Mouse (Mus musculus) CH12.LX (cell line): ENCODE measurements around the gene Gm20489. TPM values are rescaled to one million over a fixed set of nuclear protein-coding genes. Genes with fewer than 3 reads are reported as not detected.
A peak's percentile ranks its signal among the peaks of the same experiment; 100 is the strongest.

Experiments
- DNase-seq: peaks from one replicate; pipeline ENCODE4 v3.0.0-alpha.2; 2013; ENCODE audit errors: extremely low read depth
- H3K27ac ChIP-seq: 2 replicates; pipeline ENCODE4 v1.5.1; 2012; ENCODE audit warnings: low read depth, mild to moderate bottlenecking, control low read depth, moderate library complexity; ENCODE audit not compliant: insufficient read depth
- H3K27me3 ChIP-seq: replicated peaks from 2 replicates; pipeline ENCODE3; 2012; ENCODE audit warnings: inconsistent platforms
- H3K36me3 ChIP-seq, 2 experiments: replicated peaks in 1 of 2; 2 replicates each; pipeline versions ENCODE3 to v1.6.1; 2012; ENCODE audit warnings: inconsistent platforms in 1 of 2, low read length in 1 of 2, mild to moderate bottlenecking in 1 of 2, mixed read lengths in 1 of 2, moderate library complexity in 1 of 2; ENCODE audit not compliant: control insufficient read depth in 1 of 2, insufficient read depth in 1 of 2
- H3K4me1 ChIP-seq, 2 experiments: 2 replicates each; pipeline ENCODE4 v1.6.1; 2012; ENCODE audit warnings: inconsistent platforms in 1 of 2, moderate library complexity in 1 of 2; ENCODE audit not compliant: insufficient read depth in 2 of 2, control insufficient read depth in 1 of 2
- H3K4me2 ChIP-seq: 2 replicates; pipeline ENCODE4 v1.6.1; 2012; ENCODE audit warnings: low read depth, mild to moderate bottlenecking, control low read depth; ENCODE audit not compliant: poor library complexity, insufficient read depth, severe bottlenecking
- H3K4me3 ChIP-seq, 3 experiments: fragments of 150-350 bp in 1 of 3; sonication (generic) in 1 of 3; replicated peaks in 1 of 3; 2 replicates each; pipeline versions ENCODE3 to v1.5.1; 2011 to 2012; ENCODE audit warnings: low read depth in 2 of 3, low read length in 2 of 3, mild to moderate bottlenecking in 2 of 3, moderate library complexity in 2 of 3, control low read depth in 1 of 3, improper control_type of control experiment in 1 of 3, inconsistent platforms in 1 of 3, mixed read lengths in 1 of 3; ENCODE audit not compliant: poor library complexity in 1 of 3
- H3K79me2 ChIP-seq: replicated peaks from 2 replicates; pipeline ENCODE4 v1.6.1; 2012; ENCODE audit warnings: mild to moderate bottlenecking, moderate library complexity; ENCODE audit not compliant: control insufficient read depth, poor library complexity, insufficient read depth, severe bottlenecking; ENCODE audit errors: extremely low read depth
- H3K9ac ChIP-seq: 2 replicates; pipeline ENCODE4 v1.6.1; 2012; ENCODE audit warnings: low read depth, mild to moderate bottlenecking, control low read depth, moderate library complexity; ENCODE audit not compliant: insufficient read depth
- H3K9me3 ChIP-seq: replicated peaks from 2 replicates; pipeline ENCODE3; 2012; ENCODE audit warnings: low read length, inconsistent platforms, mixed read lengths
- BHLHE40 ChIP-seq: IDR thresholded peaks from 2 replicates; pipeline ENCODE4 v1.6.1; 2011; ENCODE audit warnings: mild to moderate bottlenecking, low read depth, low read length, improper control_type of control experiment
- CHD1 ChIP-seq: IDR thresholded peaks from 2 replicates; pipeline ENCODE4 v1.6.1; 2012; ENCODE audit warnings: low read depth, low read length, improper control_type of control experiment, inconsistent platforms
- CHD2 ChIP-seq: IDR thresholded peaks from 2 replicates; pipeline ENCODE4 v1.6.1; 2011; ENCODE audit warnings: low read length, improper control_type of control experiment
- CTCF ChIP-seq, 2 experiments: IDR thresholded peaks in 1 of 2; conservative IDR thresholded peaks in 1 of 2; 2 replicates each; pipeline ENCODE4 v1.5.1; 2011 to 2012; ENCODE audit warnings: low read depth in 2 of 2, low read length in 2 of 2, improper control_type of control experiment in 1 of 2, inconsistent platforms in 1 of 2, mild to moderate bottlenecking in 1 of 2, moderate library complexity in 1 of 2
- E2F4 ChIP-seq: IDR thresholded peaks from 2 replicates; pipeline ENCODE4 v1.6.1; 2011; ENCODE audit warnings: low read depth, low read length, improper control_type of control experiment; ENCODE audit not compliant: insufficient replicate concordance
- ELF1 ChIP-seq: IDR thresholded peaks from 2 replicates; pipeline ENCODE4 v1.6.1; 2014; ENCODE audit warnings: low read depth, mild to moderate bottlenecking, inconsistent platforms, low read length, improper control_type of control experiment
- EP300 ChIP-seq: IDR thresholded peaks from 2 replicates; pipeline ENCODE4 v1.6.1; 2011; ENCODE audit warnings: low read length, improper control_type of control experiment
- ETS1 ChIP-seq: conservative IDR thresholded peaks from 2 replicates; pipeline ENCODE4 v1.6.1; 2012; ENCODE audit warnings: low read depth, mild to moderate bottlenecking, inconsistent platforms, low read length, improper control_type of control experiment, moderate library complexity
- GABPA ChIP-seq: IDR thresholded peaks from 2 replicates; pipeline ENCODE4 v1.6.1; 2012; ENCODE audit warnings: low read depth, low read length, improper control_type of control experiment, inconsistent platforms; ENCODE audit not compliant: insufficient replicate concordance
- HCFC1 ChIP-seq: IDR thresholded peaks from 2 replicates; pipeline ENCODE4 v1.6.1; 2012; ENCODE audit warnings: low read depth, mild to moderate bottlenecking, inconsistent platforms, low read length, improper control_type of control experiment
- IRF4 ChIP-seq: IDR thresholded peaks from 2 replicates; pipeline ENCODE4 v1.6.1; 2014; ENCODE audit warnings: low read depth, mild to moderate bottlenecking, inconsistent platforms, low read length, improper control_type of control experiment
- JUN ChIP-seq: IDR thresholded peaks from 2 replicates; pipeline ENCODE4 v1.6.1; 2011; ENCODE audit warnings: low read depth, mild to moderate bottlenecking, low read length, improper control_type of control experiment, moderate library complexity; ENCODE audit not compliant: insufficient read depth
- JUND ChIP-seq: conservative IDR thresholded peaks from 2 replicates; pipeline ENCODE4 v1.6.1; 2011; ENCODE audit warnings: low read depth, low read length, improper control_type of control experiment
- KAT2A ChIP-seq: IDR thresholded peaks from 2 replicates; pipeline ENCODE4 v1.6.1; 2012; ENCODE audit warnings: low read length, improper control_type of control experiment, inconsistent platforms; ENCODE audit not compliant: insufficient replicate concordance
- MAFK ChIP-seq: IDR thresholded peaks from 2 replicates; pipeline ENCODE4 v1.6.1; 2011; ENCODE audit warnings: low read length, improper control_type of control experiment; ENCODE audit not compliant: insufficient replicate concordance
- MAX ChIP-seq: IDR thresholded peaks from 2 replicates; pipeline ENCODE4 v1.6.1; 2011; ENCODE audit warnings: low read length, improper control_type of control experiment
- MAZ ChIP-seq: IDR thresholded peaks from 2 replicates; pipeline ENCODE4 v1.6.1; 2012; ENCODE audit warnings: low read depth, mild to moderate bottlenecking, inconsistent platforms, low read length, improper control_type of control experiment, moderate library complexity
- MEF2A ChIP-seq: IDR thresholded peaks from 2 replicates; pipeline ENCODE4 v1.6.1; 2014; ENCODE audit warnings: low read depth, mild to moderate bottlenecking, inconsistent platforms, low read length, improper control_type of control experiment, borderline replicate concordance
- MXI1 ChIP-seq: IDR thresholded peaks from 2 replicates; pipeline ENCODE4 v1.6.1; 2011; ENCODE audit warnings: mild to moderate bottlenecking, low read depth, low read length, improper control_type of control experiment
- MYC ChIP-seq: IDR thresholded peaks from 2 replicates; pipeline ENCODE4 v1.6.1; 2011; ENCODE audit warnings: low read depth, mild to moderate bottlenecking, improper control_type of control experiment, low read length
- NELFE ChIP-seq: IDR thresholded peaks from 2 replicates; pipeline ENCODE4 v1.6.1; 2011; ENCODE audit warnings: low read depth, low read length, improper control_type of control experiment
- NRF1 ChIP-seq: IDR thresholded peaks from 2 replicates; pipeline ENCODE4 v1.6.1; 2014; ENCODE audit warnings: low read depth, mild to moderate bottlenecking, inconsistent platforms, low read length, improper control_type of control experiment, moderate library complexity
- PAX5 ChIP-seq: IDR thresholded peaks from 2 replicates; pipeline ENCODE4 v1.6.1; 2012; ENCODE audit warnings: low read length, inconsistent platforms, mixed read lengths
- POLR2A ChIP-seq: IDR thresholded peaks from 2 replicates; pipeline ENCODE4 v1.6.1; 2011; ENCODE audit warnings: low read depth, mild to moderate bottlenecking, improper control_type of control experiment, low read length
- POLR2AphosphoS2 ChIP-seq: IDR thresholded peaks from 2 replicates; pipeline ENCODE4 v1.6.1; 2011; ENCODE audit warnings: low read depth, low read length, improper control_type of control experiment
- RAD21 ChIP-seq: IDR thresholded peaks from 2 replicates; pipeline ENCODE4 v1.6.1; 2011; ENCODE audit warnings: low read depth, mild to moderate bottlenecking, low read length, improper control_type of control experiment, moderate library complexity
- RCOR1 ChIP-seq: conservative IDR thresholded peaks from 2 replicates; pipeline ENCODE4 v1.6.1; 2012; ENCODE audit warnings: low read depth, mild to moderate bottlenecking, inconsistent platforms, low read length, improper control_type of control experiment
- SIN3A ChIP-seq: IDR thresholded peaks from 2 replicates; pipeline ENCODE4 v1.6.1; 2012; ENCODE audit warnings: low read length, improper control_type of control experiment, inconsistent platforms
- SMC3 ChIP-seq: IDR thresholded peaks from 2 replicates; pipeline ENCODE4 v1.6.1; 2011; ENCODE audit warnings: low read depth, low read length, improper control_type of control experiment
- TBP ChIP-seq: conservative IDR thresholded peaks from 2 replicates; pipeline ENCODE4 v1.6.1; 2011; ENCODE audit warnings: low read depth, low read length, improper control_type of control experiment
- TCF12 ChIP-seq: IDR thresholded peaks from 2 replicates; pipeline ENCODE4 v1.6.1; 2014; ENCODE audit warnings: low read depth, mild to moderate bottlenecking, inconsistent platforms, low read length, improper control_type of control experiment
- UBTF ChIP-seq: IDR thresholded peaks from 2 replicates; pipeline ENCODE4 v1.6.1; 2012; ENCODE audit warnings: low read depth, mild to moderate bottlenecking, inconsistent platforms, low read length, improper control_type of control experiment, moderate library complexity
- USF1 ChIP-seq: IDR thresholded peaks from 2 replicates; pipeline ENCODE4 v1.6.1; 2014; ENCODE audit warnings: low read depth, mild to moderate bottlenecking, inconsistent platforms, low read length, improper control_type of control experiment
- USF2 ChIP-seq: conservative IDR thresholded peaks from 2 replicates; pipeline ENCODE4 v1.6.1; 2011; ENCODE audit warnings: low read depth, low read length, improper control_type of control experiment
- ZC3H11A ChIP-seq: IDR thresholded peaks from 2 replicates; pipeline ENCODE4 v1.6.1; 2012; ENCODE audit warnings: low read depth, mild to moderate bottlenecking, inconsistent platforms, low read length, improper control_type of control experiment
- ZKSCAN1 ChIP-seq: IDR thresholded peaks from 2 replicates; pipeline ENCODE4 v1.6.1; 2012; ENCODE audit warnings: low read depth, inconsistent platforms, low read length, improper control_type of control experiment, borderline replicate concordance
- ZMIZ1 ChIP-seq: IDR thresholded peaks from 2 replicates; pipeline ENCODE4 v1.6.1; 2012; ENCODE audit warnings: low read depth, mild to moderate bottlenecking, inconsistent platforms, low read length, improper control_type of control experiment
- ZNF384 ChIP-seq: IDR thresholded peaks from 2 replicates; pipeline ENCODE4 v1.6.1; 2012; ENCODE audit warnings: low read depth, low read length, improper control_type of control experiment, inconsistent platforms
- dilution Hi-C: fragments of 300-500 bp; cut with MboI; formaldehyde crosslinking; loops from 2 replicates; pipeline ENCODE4 v1.14.3; 2020; ENCODE audit warnings: low sequenced_read_pairs; ENCODE audit not compliant: extremely low pct_unique_long_range_greater_than_20kb, extremely low pct_ligation_motif_present
- in situ Hi-C: fragments of 300-500 bp; cut with MboI; formaldehyde crosslinking; loops from 3 replicates; pipeline ENCODE4 v1.14.3; 2019; ENCODE audit warnings: low sequenced_read_pairs, low pct_ligation_motif_present, low pct_unique_long_range_greater_than_20kb, mixed read lengths
- polyA plus RNA-seq: library from polyadenylated mRNA; unstranded; fragments of >175 nt; gene quantifications from 2 replicates; pipeline ENCODE4 v1.2.1, GENCODE M21; 2012; ENCODE audit warnings: low read depth; ENCODE audit not compliant: insufficient read length
- total RNA-seq, 2 experiments: library from RNA; depleted of rRNA; stranded (reverse); fragments of 300-350 nt in 1 of 2; fragments of >200 nt in 1 of 2; gene quantifications; 2 replicates each; pipeline ENCODE4 v1.2.3; 2012 to 2014

Gm20489 gene
- total and polyA plus RNA-seq, 3 experiments: 0.30 TPM; not detected in 2

GRCm38 (mm10) chrX:101253952-101254729, 14.7 kb downstream of the Gm20489 start, which contains the start of gene Foxo4:
Gene Foxo4, plus strand, starts transcription at chrX:101254528.
- in situ Hi-C loops: no loop called here

DNA sequence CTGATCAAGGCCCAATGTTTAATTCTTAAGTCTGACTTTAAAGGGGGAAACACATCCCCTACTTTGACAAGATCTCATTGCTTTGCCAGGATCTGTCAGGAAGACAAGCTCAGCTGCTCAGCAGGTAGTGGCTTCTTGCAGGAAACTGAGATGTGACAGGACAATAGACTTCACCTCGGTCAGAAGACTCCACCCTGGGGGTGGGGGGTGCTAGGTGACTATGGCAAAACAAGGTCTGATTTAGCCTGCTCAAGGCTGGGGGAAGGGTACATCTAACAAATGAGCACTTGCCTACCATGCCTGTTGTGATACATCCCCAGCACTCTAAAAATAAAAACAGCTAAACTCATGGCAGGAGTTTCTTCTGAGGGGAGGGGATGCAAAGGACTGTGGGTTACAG, 23.8 kb downstream of the Gm20489 start:
- H3K9ac ChIP-seq: no peak overlapping the region
- H3K4me1 ChIP-seq: no peaks in the 10 kb centered on the region
- no peak overlapping the region for H3K27ac ChIP-seq
- H3K79me2 ChIP-seq: no peaks in the 10 kb centered on the region
- dilution Hi-C loops: no loop called here
- in situ Hi-C loops: no loop called here
- TF ChIP-seq POLR2A: no peak
- no peak for TF ChIP-seq ELF1
- TF ChIP-seq JUND: no peak
- no peak for TF ChIP-seq CHD2
- no peak for TF ChIP-seq SIN3A
- no peak for TF ChIP-seq POLR2AphosphoS2
- no peak for TF ChIP-seq JUN
- no peak for TF ChIP-seq BHLHE40
- TF ChIP-seq IRF4: no peak
- no peak for TF ChIP-seq EP300
- TF ChIP-seq TCF12: no peak
- TF ChIP-seq MAX: no peak
- no peak for TF ChIP-seq RAD21
- TF ChIP-seq CTCF (conservative IDR thresholded peaks at IDR 0.05 in 1 of 2, IDR thresholded peaks at IDR 0.05 in 1 of 2; ENCODE audit: low read depth in 2 of 2, low read length in 2 of 2): no peak
- no peaks in the 10 kb centered on the region for H3K27me3 ChIP-seq
- no peak overlapping the region for H3K4me2 ChIP-seq
- H3K4me3 ChIP-seq: no peak overlapping the region
- no peaks in the 10 kb centered on the region for H3K36me3 ChIP-seq
- no peak for DNase-seq
- no peaks in the 10 kb centered on the region for H3K9me3 ChIP-seq

More at GRCm38 (mm10) chrX:101253952-101254729, 14.7 kb downstream of the Gm20489 start, which contains the start of gene Foxo4:
- DNase-seq: peak; percentile 89
- dilution Hi-C loops: no loop called here
- TF ChIP-seq ZKSCAN1 (no peak), MAX (peak; percentile 56; the same call in 1 of the 2 replicates), CTCF (conservative IDR thresholded peaks at IDR 0.05 in 1 of 2, IDR thresholded peaks at IDR 0.05 in 1 of 2; ENCODE audit: low read depth in 2 of 2, low read length in 2 of 2) (no peak), SMC3 (no peak), MEF2A (0 out of 2 replicates have a peak, but pooled peaks have one; percentile 9), EP300 (no peak), MAFK (no peak), POLR2A (peak; percentile 66), SIN3A (peak; percentile 73), RAD21 (no peak), POLR2AphosphoS2 (0 out of 2 replicates have a peak, but pooled peaks have one; percentile 33), ELF1 (no peak; the same call in 1 of the 2 replicates), MXI1 (peak; percentile 51), TCF12 (0 out of 2 replicates have a peak, but pooled peaks have one; percentile 28), PAX5 (no peak), GABPA (no peak; the same call in 1 of the 2 replicates), UBTF (no peak), E2F4 (no peak), ZC3H11A (no peak), NRF1 (peak; percentile 83), ETS1 (no peak), MAZ (0 out of 2 replicates have a peak, but pooled peaks have one; percentile 31), KAT2A (peak; percentile 63; the same call in 1 of the 2 replicates), ZMIZ1 (peak; percentile 63; the same call in 1 of the 2 replicates), IRF4 (no peak; the same call in 1 of the 2 replicates), CHD2 (no peak), USF1 (no peak), HCFC1 (peak; percentile 89), JUND (no peak), USF2 (no peak), NELFE (peak; percentile 38), CHD1 (no peak), JUN (no peak), MYC (peak; percentile 75), TBP (peak; percentile 75), BHLHE40 (peak; percentile 43), ZNF384 (no peak), RCOR1 (no peak)
- H3K4me3 ChIP-seq: peak within 1 kb of the TSS; percentile 34 to 68 (median 56)
- no peaks in the 10 kb centered on the region for H3K9me3 ChIP-seq
- H3K4me1 ChIP-seq: 0 out of 4 replicates have a peak, but pooled peaks cover 0 to 11% of the 10 kb centered on the region in 2 experiments
- H3K4me2 ChIP-seq: peak within 1 kb of the TSS; percentile 56
- no peaks in the 10 kb centered on the region for H3K27me3 ChIP-seq
- H3K27ac ChIP-seq: peak within 1 kb of the TSS; percentile 46
- no peaks in the 10 kb centered on the region for H3K79me2 ChIP-seq
- peak within 1 kb of the TSS; percentile 85 for H3K9ac ChIP-seq
- peaks cover 11 to 21% of the 10 kb centered on the region in 2 experiments for H3K36me3 ChIP-seq
